Mouse (Mus musculus): ENCODE results near the gene Dnm3. TPM values are rescaled to one million over a fixed set of nuclear protein-coding genes. Genes with fewer than 3 reads are reported as not detected.

Gene Dnm3
- polyA plus RNA-seq, 1 experiment from 2014 or later: 4.4 TPM

GRCm38 (mm10) chr1:162346456-162347011 lies 131.3 kb downstream of the Dnm3 start:
- ATAC-seq: no peak
- H3K27ac ChIP-seq: no peak overlapping the region
- no peak overlapping the region for H3K9ac ChIP-seq
- no peaks in the 10 kb centered on the region for H3K27me3 ChIP-seq (replicated peaks)
- no peaks in the 10 kb centered on the region for H3K4me1 ChIP-seq (replicated peaks)
- H3K9me3 ChIP-seq: no peaks in the 10 kb centered on the region
- no peaks in the 10 kb centered on the region for H3K36me3 ChIP-seq
- 38% methylated on average over 4 of the region's 4 CpGs for WGBS
- H3K4me3 ChIP-seq (replicated peaks): no peak overlapping the region
- no peak overlapping the region for H3K4me2 ChIP-seq (replicated peaks)

GRCm38 (mm10) chr1:162337170-162337569 lies 140.7 kb downstream of the Dnm3 start:
- Histone ChIP-seq H3K4me2 (replicated peaks) (no peak overlapping the region), H3K36me3 (no peaks in the 10 kb centered on the region), H3K9ac (no peak overlapping the region), H3K27me3 (replicated peaks) (no peaks in the 10 kb centered on the region), H3K4me3 (replicated peaks) (no peak overlapping the region), H3K27ac (no peak overlapping the region), H3K9me3 (no peaks in the 10 kb centered on the region), H3K4me1 (replicated peaks) (no peaks in the 10 kb centered on the region)
- 84% methylated on average over 1 of the region's 1 CpGs for WGBS
- ATAC-seq: no peak

- Histone ChIP-seq H3K4me1 (replicated peaks) (no peaks in the 10 kb centered on the region), H3K27me3 (replicated peaks) (no peaks in the 10 kb centered on the region), H3K9ac (no peak overlapping the region), H3K4me2 (replicated peaks) (no peak overlapping the region), H3K27ac (no peak overlapping the region), H3K4me3 (replicated peaks) (no peak overlapping the region), H3K36me3 (no peaks in the 10 kb centered on the region), H3K9me3 (no peaks in the 10 kb centered on the region)
- 10% methylated on average over 1 of the region's 1 CpGs for WGBS
- no peak for ATAC-seq
These were observed 141.2 kb downstream of the Dnm3 start for GRCm38 (mm10) chr1:162336640-162337039.

- Histone ChIP-seq H3K4me2 (replicated peaks) (no peak overlapping the region), H3K9me3 (no peaks in the 10 kb centered on the region), H3K9ac (no peak overlapping the region), H3K4me3 (replicated peaks) (no peak overlapping the region), H3K27me3 (replicated peaks) (no peaks in the 10 kb centered on the region), H3K27ac (no peak overlapping the region), H3K4me1 (replicated peaks) (no peaks in the 10 kb centered on the region), H3K36me3 (no peaks in the 10 kb centered on the region)
- WGBS: 67% methylated on average over 3 of the region's 3 CpGs
- no peak for ATAC-seq
These were observed 141.6 kb downstream of the Dnm3 start for GRCm38 (mm10) chr1:162336224-162336623.

- no peaks in the 10 kb centered on the region for H3K27me3 ChIP-seq (replicated peaks)
- no peaks in the 10 kb centered on the region for H3K9me3 ChIP-seq
- H3K9ac ChIP-seq: no peak overlapping the region
- H3K4me2 ChIP-seq (replicated peaks): no peak overlapping the region
- no peaks in the 10 kb centered on the region for H3K4me1 ChIP-seq (replicated peaks)
- ATAC-seq: no peak
- H3K27ac ChIP-seq: no peak overlapping the region
- H3K36me3 ChIP-seq: no peaks in the 10 kb centered on the region
- 64% methylated on average over 4 of the region's 4 CpGs for WGBS
- H3K4me3 ChIP-seq (replicated peaks): no peak overlapping the region
These were observed 149.2 kb downstream of the Dnm3 start for GRCm38 (mm10) chr1:162328673-162329072.

GRCm38 (mm10) chr1:162327631-162328030 lies 150.2 kb downstream of the Dnm3 start:
- no peak for ATAC-seq
- WGBS: 78% methylated on average over 2 of the region's 2 CpGs
- no peak overlapping the region for H3K27ac ChIP-seq
- no peaks in the 10 kb centered on the region for H3K36me3 ChIP-seq
- no peaks in the 10 kb centered on the region for H3K4me1 ChIP-seq (replicated peaks)
- no peaks in the 10 kb centered on the region for H3K9me3 ChIP-seq
- H3K9ac ChIP-seq: no peak overlapping the region
- no peak overlapping the region for H3K4me2 ChIP-seq (replicated peaks)
- no peaks in the 10 kb centered on the region for H3K27me3 ChIP-seq (replicated peaks)
- no peak overlapping the region for H3K4me3 ChIP-seq (replicated peaks)

GRCm38 (mm10) chr1:162324412-162324811 lies 153.4 kb downstream of the Dnm3 start:
- H3K4me3 ChIP-seq (replicated peaks): no peak overlapping the region
- WGBS: 68% methylated on average over 4 of the region's 4 CpGs

GRCm38 (mm10) chr1:162323142-162323541 lies 154.7 kb downstream of the Dnm3 start:
- no peak overlapping the region for H3K27ac ChIP-seq
- no peak for ATAC-seq
- WGBS: 64% methylated on average over 2 of the region's 2 CpGs
- H3K27me3 ChIP-seq (replicated peaks): no peaks in the 10 kb centered on the region
- H3K4me2 ChIP-seq (replicated peaks): no peak overlapping the region
- H3K9me3 ChIP-seq: no peaks in the 10 kb centered on the region
- H3K4me1 ChIP-seq (replicated peaks): no peaks in the 10 kb centered on the region
- H3K9ac ChIP-seq: no peak overlapping the region
- H3K4me3 ChIP-seq (replicated peaks): no peak overlapping the region
- H3K36me3 ChIP-seq: no peaks in the 10 kb centered on the region

More at GRCm38 (mm10) chr1:162324412-162324811, 153.4 kb downstream of the Dnm3 start:
- no peak overlapping the region for H3K27ac ChIP-seq
- no peaks in the 10 kb centered on the region for H3K4me1 ChIP-seq (replicated peaks)
- H3K36me3 ChIP-seq: no peaks in the 10 kb centered on the region
- no peak for ATAC-seq
- H3K27me3 ChIP-seq (replicated peaks): no peaks in the 10 kb centered on the region
- no peaks in the 10 kb centered on the region for H3K9me3 ChIP-seq
- H3K4me2 ChIP-seq (replicated peaks): no peak overlapping the region
- H3K9ac ChIP-seq: no peak overlapping the region

- H3K9ac ChIP-seq: no peak overlapping the region
- peak; percentile 82 for ATAC-seq
- WGBS: 24% methylated on average over 11 of the region's 11 CpGs
- H3K27ac ChIP-seq: no peak overlapping the region
- 0 out of 2 replicates have a peak, but pooled peaks cover 2% of the 10 kb centered on the region for H3K4me1 ChIP-seq (replicated peaks)
- H3K36me3 ChIP-seq: no peaks in the 10 kb centered on the region
- H3K4me3 ChIP-seq (replicated peaks): no peak overlapping the region
- H3K27me3 ChIP-seq (replicated peaks): no peaks in the 10 kb centered on the region
- no peaks in the 10 kb centered on the region for H3K9me3 ChIP-seq
- H3K4me2 ChIP-seq (replicated peaks): 0 out of 2 replicates have a peak overlapping the region, but pooled peaks have one; percentile 28
These were observed 164.2 kb downstream of the Dnm3 start for GRCm38 (mm10) chr1:162313451-162314276.

GRCm38 (mm10) chr1:162312621-162313020 lies 165.2 kb downstream of the Dnm3 start:
- Histone ChIP-seq H3K4me2 (replicated peaks) (no peak overlapping the region), H3K9me3 (no peaks in the 10 kb centered on the region), H3K4me1 (replicated peaks) (0 out of 2 replicates have a peak, but pooled peaks cover 2% of the 10 kb centered on the region), H3K36me3 (no peaks in the 10 kb centered on the region), H3K27ac (no peak overlapping the region), H3K27me3 (replicated peaks) (no peaks in the 10 kb centered on the region), H3K9ac (no peak overlapping the region), H3K4me3 (replicated peaks) (no peak overlapping the region)
- ATAC-seq: no peak
- WGBS: 73% methylated on average over 2 of the region's 2 CpGs

- 80% methylated on average over 7 of the region's 7 CpGs for WGBS
These were observed 165.7 kb downstream of the Dnm3 start for GRCm38 (mm10) chr1:162312152-162312551.

GRCm38 (mm10) chr1:162305247-162305646 lies 172.6 kb downstream of the Dnm3 start:
- ATAC-seq: no peak
- H3K36me3 ChIP-seq: no peaks in the 10 kb centered on the region
- no peak overlapping the region for H3K4me3 ChIP-seq (replicated peaks)
- no peak overlapping the region for H3K27ac ChIP-seq
- no peaks in the 10 kb centered on the region for H3K4me1 ChIP-seq (replicated peaks)
- no peaks in the 10 kb centered on the region for H3K9me3 ChIP-seq
- no peak overlapping the region for H3K9ac ChIP-seq
- no peaks in the 10 kb centered on the region for H3K27me3 ChIP-seq (replicated peaks)
- H3K4me2 ChIP-seq (replicated peaks): no peak overlapping the region
- 70% methylated on average over 6 of the region's 6 CpGs for whole genome bisulfite sequencing

More at GRCm38 (mm10) chr1:162312152-162312551, 165.7 kb downstream of the Dnm3 start:
- 0 out of 2 replicates have a peak, but pooled peaks cover 2% of the 10 kb centered on the region for H3K4me1 ChIP-seq (replicated peaks)
- no peaks in the 10 kb centered on the region for H3K9me3 ChIP-seq
- no peaks in the 10 kb centered on the region for H3K36me3 ChIP-seq
- H3K4me3 ChIP-seq (replicated peaks): no peak overlapping the region
- no peaks in the 10 kb centered on the region for H3K27me3 ChIP-seq (replicated peaks)
- H3K4me2 ChIP-seq (replicated peaks): no peak overlapping the region
- ATAC-seq: no peak
- no peak overlapping the region for H3K27ac ChIP-seq
- no peak overlapping the region for H3K9ac ChIP-seq

Data from intestine, embryonic 15.5 days (tissue).